Mouse (Mus musculus) hindbrain, embryonic 13.5 days (tissue): ENCODE data around the gene Gm3020. TPM values are rescaled to one million over a fixed set of nuclear protein-coding genes. Genes with fewer than 3 reads are reported as not detected.
"Not testable (repeated sequence)": the region's sequence is repeated elsewhere in the genome, so short reads cannot be mapped to it uniquely, and the experiment has no call there.

Experiments
- ATAC-seq: fragments of 200-750 bp; cut with Nextera tagmentation; 2 replicates; pipeline ENCODE4 v1.8.0; 2017; ENCODE audit warnings: moderate TSS enrichment; ENCODE audit not compliant: low FRiP score
- H3K27ac ChIP-seq: fragments of 300-500 bp; sonication (generic); 2 replicates; pipeline ENCODE4 v1.5.1; 2015; ENCODE audit warnings: inconsistent platforms, mild to moderate bottlenecking, moderate library complexity
- H3K27me3 ChIP-seq: fragments of 300-500 bp; sonication (generic); 2 replicates; pipeline ENCODE4 v1.6.1; 2015; ENCODE audit warnings: mild to moderate bottlenecking, inconsistent platforms
- H3K36me3 ChIP-seq: fragments of 300-500 bp; sonication (generic); 2 replicates; pipeline ENCODE4 v1.6.1; 2015; ENCODE audit warnings: mild to moderate bottlenecking, inconsistent platforms
- H3K4me1 ChIP-seq: fragments of 300-500 bp; sonication (generic); replicated peaks from 2 replicates; pipeline ENCODE4 v1.6.1; 2015; ENCODE audit warnings: inconsistent platforms
- H3K4me2 ChIP-seq: fragments of 300-500 bp; sonication (generic); 2 replicates; pipeline ENCODE4 v1.6.1; 2015; ENCODE audit warnings: inconsistent platforms, mild to moderate bottlenecking, moderate library complexity
- H3K4me3 ChIP-seq: fragments of 300-500 bp; sonication (generic); 2 replicates; pipeline ENCODE4 v1.5.1; 2015; ENCODE audit warnings: mild to moderate bottlenecking, inconsistent platforms
- H3K9ac ChIP-seq: fragments of 300-500 bp; sonication (generic); 2 replicates; pipeline ENCODE4 v1.6.1; 2015; ENCODE audit warnings: mild to moderate bottlenecking, inconsistent platforms
- H3K9me3 ChIP-seq: fragments of 300-500 bp; sonication (generic); 2 replicates; pipeline ENCODE4 v1.6.1; 2016; ENCODE audit warnings: inconsistent platforms
- WGBS: fragments of 180-500 bp; shearing (Covaris S2); methylation state at CpG from one replicate; pipeline ENCODE4 v1.1.7; 2015; 5-methylcytosine and 5-hydroxymethylcytosine counted together
- polyA plus RNA-seq: library from polyadenylated mRNA; unstranded; fragments of >200 nt; fragmentation: Nextera tagmentation; extraction: Ambion mirVana; gene quantifications from 2 replicates; pipeline ENCODE4 v1.2.1, GENCODE M21; 2015

Gene Gm3020
- polyA plus RNA-seq, result 14.3 and 14.5 TPM in 2 replicates

DNA sequence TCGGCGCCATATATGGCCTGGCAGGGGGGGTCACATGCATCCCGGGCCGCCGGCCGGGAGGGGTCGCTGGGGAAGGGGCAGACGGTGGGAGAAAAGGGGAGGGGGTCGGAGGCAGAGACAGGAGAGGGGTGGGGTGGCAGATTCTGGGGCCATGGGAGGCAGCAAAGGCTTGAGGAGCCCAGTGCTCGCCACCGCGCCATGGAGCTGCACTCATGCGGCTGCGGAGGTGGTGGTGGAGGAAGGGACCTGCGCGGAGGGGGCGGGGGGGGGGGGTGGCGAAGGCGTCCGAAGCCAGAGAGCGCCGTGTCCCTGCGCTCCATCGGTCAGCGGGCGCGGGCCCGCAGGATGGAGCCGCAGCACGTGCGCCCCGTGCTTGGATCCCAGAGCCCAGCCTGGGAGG lies at the start of gene Gm3020:
Gm3020 (plus strand) TSS at position 301 of the 400 bp plus-strand sequence.
- no CpG with 5 or more reads among the region's 32 CpGs for WGBS
- H3K4me3 ChIP-seq, H3K9ac ChIP-seq, H3K9me3 ChIP-seq, H3K4me2 ChIP-seq, H3K27me3 ChIP-seq, H3K36me3 ChIP-seq, H3K27ac ChIP-seq, ATAC-seq, H3K4me1 ChIP-seq: not testable (repeated sequence)

GRCm38 (mm10) chr14:3634212-3634611 lies 17.6 kb upstream of the Gm3020 start, which contains the start of gene Gm3012:
Gm3012 (plus strand) TSS chr14:3634512.
- not testable (repeated sequence) for H3K36me3 ChIP-seq, H3K27ac ChIP-seq, ATAC-seq, H3K27me3 ChIP-seq, H3K9me3 ChIP-seq, H3K4me1 ChIP-seq, H3K4me2 ChIP-seq, H3K4me3 ChIP-seq, H3K9ac ChIP-seq
- WGBS, result no CpG with 5 or more reads among the region's 2 CpGs

DNA sequence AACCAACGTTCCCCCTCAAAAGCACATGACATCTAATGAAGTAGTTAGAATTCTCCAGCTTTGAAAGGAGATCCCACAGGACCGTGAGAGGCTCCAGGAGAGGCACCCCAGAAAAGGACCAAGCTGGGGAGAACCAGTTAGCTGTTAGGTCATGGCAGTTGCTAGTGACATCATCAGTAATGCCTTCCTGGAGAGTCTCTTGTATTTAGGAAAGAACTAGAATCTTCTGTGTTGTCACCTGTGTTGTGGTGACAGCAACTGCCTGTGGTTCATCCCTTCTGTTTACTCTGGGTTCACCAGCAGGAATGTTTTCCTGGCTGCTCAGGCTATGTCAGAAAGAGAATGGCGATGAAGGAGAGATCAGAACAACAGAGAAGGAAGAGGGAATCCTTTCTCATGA lies 36.7 kb downstream of the Gm3020 start, which contains the start of gene Gm3043:
Gm3043 (plus strand) TSS at position 301 of the 400 bp plus-strand sequence.
- not testable (repeated sequence) for ATAC-seq, H3K27ac ChIP-seq, H3K4me3 ChIP-seq, H3K36me3 ChIP-seq, H3K9me3 ChIP-seq, H3K4me2 ChIP-seq, H3K27me3 ChIP-seq, H3K9ac ChIP-seq, H3K4me1 ChIP-seq
- WGBS, result no CpG with 5 or more reads among the region's 3 CpGs

Other genes starting within 250 kb of the Gm3020 start
- gene Gm10409, start 239.4 kb upstream of the Gm3020 start, polyA plus RNA-seq, result 14.3 and 14.5 TPM in 2 replicates
- 6.6 and 7.0 TPM in 2 replicates for gene Gm3005, start 223.9 kb upstream of the Gm3020 start, polyA plus RNA-seq
- not detected in 2 replicates for gene Gm10408, start 202.7 kb upstream of the Gm3020 start, polyA plus RNA-seq
- gene Gm3012, start 17.5 kb upstream of the Gm3020 start, polyA plus RNA-seq, result not detected in 2 replicates
- not detected in 2 replicates for gene Gm3043, start 36.8 kb downstream of the Gm3020 start, polyA plus RNA-seq
- 2.5 and 3.1 TPM in 2 replicates for gene Gm3002, start 158.0 kb downstream of the Gm3020 start, polyA plus RNA-seq
- not detected in 2 replicates for gene Gm3033, start 194.2 kb downstream of the Gm3020 start, polyA plus RNA-seq
- not detected in 2 replicates for gene Gm2916, start 232.1 kb downstream of the Gm3020 start, polyA plus RNA-seq